Mouse (Mus musculus) spleen, adult 2 months (tissue): Measurements from ENCODE around the gene Rhox11. TPM values are rescaled to one million over a fixed set of nuclear protein-coding genes. Genes with fewer than 3 reads are reported as not detected.

ENCODE experiments used
- DNase-seq, 2 experiments: peaks; one replicate each; pipeline versions ENCODE4 v3.0.0 to v3.0.0-alpha.2; 2012 to 2021; ENCODE audit warnings: low spot score in 2 of 2, low read depth in 1 of 2
- H3K27ac ChIP-seq: fragments of 200-500 bp; 2 replicates; pipeline ENCODE4 v1.5.1; 2012; ENCODE audit warnings: low read length, inconsistent platforms; ENCODE audit not compliant: insufficient read depth
- H3K27me3 ChIP-seq: fragments of 200-500 bp; 2 replicates; pipeline ENCODE4 v1.6.1; 2012; ENCODE audit warnings: mild to moderate bottlenecking, moderate library complexity, low read length, inconsistent platforms; ENCODE audit not compliant: control insufficient read depth, insufficient read depth
- H3K36me3 ChIP-seq: fragments of 200-500 bp; 2 replicates; pipeline ENCODE4 v1.6.1; 2012; ENCODE audit warnings: mild to moderate bottlenecking, low read length, inconsistent platforms; ENCODE audit not compliant: control insufficient read depth, insufficient read depth
- H3K4me1 ChIP-seq: fragments of 200-500 bp; 2 replicates; pipeline ENCODE4 v1.6.1; 2011; ENCODE audit warnings: inconsistent platforms; ENCODE audit not compliant: control insufficient read depth, insufficient read depth, insufficient read length
- H3K4me3 ChIP-seq: fragments of 200-500 bp; 2 replicates; pipeline ENCODE4 v1.5.1; 2011; ENCODE audit warnings: mild to moderate bottlenecking, inconsistent platforms; ENCODE audit not compliant: insufficient read depth, insufficient read length; ENCODE audit errors: extremely low read depth
- CTCF ChIP-seq: fragments of 200-500 bp; IDR thresholded peaks from 2 replicates; pipeline ENCODE4 v1.5.1; 2011; ENCODE audit warnings: mild to moderate bottlenecking, inconsistent platforms; ENCODE audit not compliant: insufficient read depth, insufficient read length, insufficient replicate concordance; ENCODE audit errors: extremely low read depth
- POLR2A ChIP-seq: fragments of 200-500 bp; IDR thresholded peaks from 2 replicates; pipeline ENCODE4 v1.6.1; 2011; ENCODE audit warnings: low read depth, low read length, inconsistent platforms
- WGBS: fragments of 180-500 bp; shearing (Covaris S2); methylation state at CpG from one replicate; pipeline ENCODE4 v1.1.7; 2018; 5-methylcytosine and 5-hydroxymethylcytosine counted together
- polyA plus RNA-seq: library from polyadenylated mRNA; depleted of rRNA; stranded (reverse); fragments of >200 nt; gene quantifications from 2 replicates; pipeline ENCODE4 v1.2.3, GENCODE M21; 2012; rRNA removed

The Rhox11 gene
- polyA plus RNA-seq, 1 experiment = not detected

DNA sequence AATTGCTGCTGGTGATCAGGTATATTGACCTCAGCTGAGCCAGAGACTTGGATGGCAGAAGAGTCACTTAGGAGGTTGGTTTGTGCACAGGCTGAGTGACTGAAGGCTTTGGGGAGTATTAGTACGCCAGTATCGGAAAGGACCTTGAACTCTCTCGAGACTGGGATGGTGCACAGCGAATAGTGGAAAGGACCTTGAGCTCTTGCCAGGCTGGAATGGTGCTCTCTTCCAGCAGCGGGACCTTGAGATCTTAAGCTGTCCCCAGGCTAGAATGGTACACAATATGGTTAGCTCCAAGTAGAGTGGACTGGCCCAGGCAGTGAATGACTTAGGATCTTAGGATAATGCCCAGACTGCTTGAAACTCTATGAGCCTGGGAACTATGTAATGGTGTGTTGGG is 45.3 kb downstream of the Rhox11 start:
- TF ChIP-seq POLR2A (no peak), CTCF (no peak)
- Histone ChIP-seq H3K27ac (no peak overlapping the region), H3K4me1 (no peaks in the 10 kb centered on the region), H3K27me3 (no peaks in the 10 kb centered on the region), H3K4me3 (no peak overlapping the region), H3K36me3 (no peaks in the 10 kb centered on the region)
- 86% methylated on average over 5 of the region's 5 CpGs for WGBS
- no peak for DNase-seq

DNA sequence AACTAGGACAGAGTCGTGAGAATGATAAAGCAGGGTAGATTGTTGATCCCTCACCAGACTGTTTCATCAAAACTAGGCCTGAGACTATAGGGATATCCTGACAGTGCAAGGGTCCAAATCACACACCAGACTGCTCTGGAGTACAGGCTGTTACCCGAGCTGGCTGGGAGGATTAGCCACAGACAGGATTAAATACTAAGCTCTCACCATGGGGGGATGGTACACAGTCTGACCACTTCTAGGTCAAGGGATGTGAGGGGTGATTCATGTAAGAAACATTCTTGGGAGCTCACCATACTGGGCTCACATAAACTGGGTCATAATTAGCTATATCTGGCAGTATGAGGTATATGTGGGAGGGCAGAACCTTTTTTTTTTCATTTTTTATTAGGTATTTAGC is 51.1 kb downstream of the Rhox11 start:
- no peaks in the 10 kb centered on the region for H3K36me3 ChIP-seq
- H3K27me3 ChIP-seq = no peaks in the 10 kb centered on the region
- TF ChIP-seq POLR2A (no peak), CTCF (no peak)
- no peak overlapping the region for H3K27ac ChIP-seq
- no peaks in the 10 kb centered on the region for H3K4me1 ChIP-seq
- H3K4me3 ChIP-seq = no peak overlapping the region
- WGBS = 74% methylated on average over 2 of the region's 2 CpGs
- no peak for DNase-seq

Other genes with a start within 250 kb of the Rhox11 start
- not detected in 2 replicates for gene Rhox8, start 206.2 kb downstream of the Rhox11 start, polyA plus RNA-seq
- gene Rhox7b, start 187.9 kb downstream of the Rhox11 start, polyA plus RNA-seq = not detected in 2 replicates
- not detected in 2 replicates for gene Rhox9, start 183.4 kb downstream of the Rhox11 start, polyA plus RNA-seq
- not detected in 2 replicates for gene Btg1-ps1, start 66.3 kb downstream of the Rhox11 start, polyA plus RNA-seq
- gene Btg1-ps2, start 42.0 kb downstream of the Rhox11 start, polyA plus RNA-seq = 0.52 and 1.8 TPM in 2 replicates
- not detected in 2 replicates for gene Rhox10, start 18.7 kb downstream of the Rhox11 start, polyA plus RNA-seq
- gene Rhox12, start 25.8 kb upstream of the Rhox11 start, polyA plus RNA-seq = not detected in 2 replicates
- gene Rhox13, start 36.1 kb upstream of the Rhox11 start, polyA plus RNA-seq = not detected in 2 replicates
- gene Zbtb33, start 104.7 kb upstream of the Rhox11 start, polyA plus RNA-seq = 2.7 and 2.9 TPM in 2 replicates
- gene Tmem255a, start 167.3 kb upstream of the Rhox11 start, polyA plus RNA-seq = 1.3 TPM in 2 replicates
- gene Atp1b4, start 231.0 kb upstream of the Rhox11 start, polyA plus RNA-seq = not detected in 2 replicates